Mouse (Mus musculus) heart, postnatal 10 days (tissue): Measurements from ENCODE around the gene Tmem38b. TPM values are rescaled to one million over a fixed set of nuclear protein-coding genes. Genes with fewer than 3 reads are reported as not detected.
A peak's percentile ranks its signal among the peaks of the same experiment; 100 is the strongest.
"Not testable (repeated sequence)": the region's sequence is repeated elsewhere in the genome, so short reads cannot be mapped to it uniquely, and the experiment has no call there.

Experiments used
- DNase-seq, 2 experiments: peaks; one replicate each; pipeline ENCODE4 v3.0.0; 2021
- intact Hi-C: fragments of 180-260 bp; cut with DNase I; formaldehyde crosslinking; loops from one replicate; pipeline ENCODE4 v1.15.1; 2025
- total RNA-seq, 2 experiments: library from RNA; stranded (reverse); gene quantifications; 2 replicates each; pipeline ENCODE4 v1.2.3; 2021

The Tmem38b gene
- 10 to 100 TPM; 15.1 to 16.1 TPM for total RNA-seq

DNA sequence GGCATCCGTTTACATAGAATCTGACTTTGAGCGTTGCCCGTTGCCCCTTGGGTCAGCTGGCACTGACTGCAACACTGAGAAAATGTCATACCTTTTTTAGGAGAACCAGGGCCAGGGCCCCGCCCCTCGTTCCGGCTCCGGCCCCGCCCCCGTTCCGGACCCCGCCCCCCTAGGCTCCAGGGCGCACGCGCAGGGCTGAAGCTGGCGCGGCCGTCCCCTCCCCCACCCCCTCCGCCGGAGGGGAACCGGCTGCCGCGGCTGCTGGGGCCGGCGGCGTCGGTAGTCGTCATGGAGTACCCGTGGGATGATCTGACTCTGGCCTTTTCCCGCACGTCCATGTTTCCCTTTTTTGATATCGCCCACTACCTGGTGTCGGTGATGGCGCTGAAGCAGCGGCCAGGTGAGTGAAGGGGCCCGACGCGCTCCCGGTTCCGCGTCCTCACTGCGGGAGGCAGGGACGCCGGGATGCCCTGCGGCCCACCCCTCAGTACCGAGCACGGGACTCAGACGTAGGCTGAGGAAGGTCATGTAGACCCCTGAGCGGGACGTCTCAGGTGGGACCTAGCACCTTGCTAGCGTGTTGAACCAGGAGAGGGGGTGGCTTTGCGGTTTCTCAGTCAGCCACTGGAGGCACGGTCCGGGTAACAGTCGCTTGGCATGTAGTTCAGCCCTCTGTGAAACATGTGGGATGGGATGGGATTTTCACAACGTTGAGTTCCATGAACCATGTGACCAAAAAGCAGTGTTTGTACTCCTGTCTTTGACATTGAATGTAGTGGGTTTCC, at the start of gene Tmem38b:
Gene Tmem38b, plus strand, starts transcription at position 225 of the 785 bp plus-strand sequence.
- intact Hi-C loops, result loop anchor here (10.0 kb wide), 1 partner anchor 191 kb away; the partner anchor contains the start of gene Fsd1l

DNA sequence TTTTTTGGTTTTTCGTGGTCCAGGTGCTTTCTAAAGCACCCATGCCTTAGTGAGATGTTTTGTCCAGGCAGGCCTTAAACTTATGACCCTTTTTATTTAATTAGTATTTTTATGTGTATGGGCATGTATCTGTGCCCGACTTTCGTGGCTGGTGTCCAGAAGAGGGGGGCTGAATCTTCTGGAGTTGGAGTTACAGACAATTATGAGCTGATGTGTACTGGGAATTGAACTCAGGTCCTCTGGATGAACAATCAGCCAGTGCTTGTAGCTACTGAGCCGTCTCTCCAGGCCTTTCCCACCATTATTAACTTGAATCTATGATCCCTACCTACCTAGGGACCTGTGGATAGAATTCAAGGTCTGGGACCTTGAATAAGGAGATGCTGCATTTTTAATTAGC, 44.4 kb upstream of the Tmem38b start:
- intact Hi-C loops, result no loop called here
- no peak for DNase-seq

More for the DNA sequence above, at the start of gene Tmem38b:
- peak; percentile 76 to 80 for DNase-seq

DNA sequence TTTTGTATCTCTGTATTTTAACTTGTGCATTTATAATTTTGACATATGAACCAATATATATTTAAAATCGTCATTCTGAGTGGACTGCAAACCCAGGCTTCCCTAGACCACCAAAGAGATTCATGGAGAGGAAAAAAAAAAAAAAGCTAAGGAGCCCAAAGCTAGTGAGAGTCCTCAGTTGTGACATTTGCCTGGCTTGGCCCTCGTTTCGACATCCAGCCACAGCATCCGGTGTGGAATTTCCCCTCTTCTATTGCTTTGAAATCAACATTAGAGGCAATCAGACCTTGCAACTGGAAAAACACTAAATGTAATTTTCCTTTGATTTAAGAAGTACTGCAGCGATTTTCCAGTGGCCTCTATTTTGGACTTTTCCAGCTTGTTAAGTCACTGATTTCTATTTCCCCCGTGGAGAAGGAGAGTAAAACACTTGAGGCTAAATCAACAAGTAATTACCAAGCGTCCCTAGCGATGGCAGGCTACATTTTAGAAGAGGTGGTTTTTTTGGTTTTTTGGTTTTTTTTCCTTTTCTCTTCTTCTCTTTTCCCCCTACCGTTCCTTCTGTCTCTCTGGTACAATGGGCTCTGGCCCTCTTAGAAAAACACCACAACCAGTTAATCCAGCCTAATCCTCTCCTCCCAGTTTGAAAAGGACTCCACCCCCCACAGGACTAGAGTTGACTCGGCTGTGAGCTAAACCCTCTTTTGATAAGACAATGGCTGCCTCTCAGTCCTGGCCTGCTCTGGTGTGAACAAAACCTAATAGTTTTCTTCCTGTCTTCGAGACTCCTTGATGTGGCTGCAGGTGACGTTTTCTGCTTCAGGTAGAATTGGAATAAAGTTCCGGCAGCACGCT, 43.4 kb upstream of the Tmem38b start:
- DNase-seq, result no peak
- intact Hi-C loops, result no loop called here

DNA sequence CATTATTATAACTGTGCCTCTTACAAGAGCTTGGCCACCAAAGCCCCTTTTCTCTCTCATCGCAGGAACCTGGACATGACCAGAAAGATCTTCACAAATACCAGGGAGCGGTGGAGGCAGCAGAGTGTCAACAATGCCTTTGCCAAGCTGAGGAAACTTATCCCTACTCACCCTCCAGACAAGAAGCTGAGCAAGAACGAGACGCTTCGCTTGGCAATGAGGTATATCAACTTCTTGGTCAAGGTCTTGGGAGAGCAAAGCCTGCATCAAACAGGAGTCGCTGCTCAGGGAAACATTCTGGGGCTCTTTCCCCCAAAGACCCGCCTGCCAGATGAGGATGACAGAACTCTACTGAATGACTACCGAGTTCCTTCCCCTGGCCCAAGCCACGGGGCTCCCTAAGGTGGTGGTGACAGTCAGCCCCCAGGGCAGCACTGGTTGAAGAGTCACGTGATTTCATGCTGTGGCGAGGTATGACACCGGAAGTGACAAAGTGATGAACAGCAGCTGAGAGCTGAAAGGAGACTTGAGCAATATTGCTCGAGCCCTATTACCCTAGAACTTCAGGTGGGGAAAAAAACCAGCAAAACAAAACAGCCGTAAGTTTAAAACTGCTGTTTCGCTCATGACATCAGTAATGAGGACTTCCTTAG, 40.0 kb upstream of the Tmem38b start:
- intact Hi-C loops, result no loop called here
- DNase-seq, result no peak

DNA sequence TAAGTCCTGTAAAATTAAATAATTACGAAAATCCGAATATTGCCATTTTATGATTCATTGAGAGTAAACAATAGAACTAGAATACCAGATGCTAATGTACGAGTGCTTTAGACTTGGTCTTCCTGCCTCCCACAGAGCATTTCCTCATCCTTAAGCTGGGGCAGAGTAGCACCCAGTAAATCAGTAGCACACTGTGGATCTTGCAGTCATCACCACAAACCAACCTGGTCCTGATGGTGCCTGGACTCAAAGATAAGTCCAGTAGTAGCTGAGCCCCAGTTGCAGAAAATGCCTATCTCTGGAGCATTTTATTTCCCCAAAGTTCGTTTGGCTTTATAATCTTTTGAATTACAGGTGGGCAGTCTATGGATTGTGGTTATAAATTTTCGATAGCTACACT, 39.0 kb upstream of the Tmem38b start:
- DNase-seq, result no peak
- intact Hi-C loops, result no loop called here

DNA sequence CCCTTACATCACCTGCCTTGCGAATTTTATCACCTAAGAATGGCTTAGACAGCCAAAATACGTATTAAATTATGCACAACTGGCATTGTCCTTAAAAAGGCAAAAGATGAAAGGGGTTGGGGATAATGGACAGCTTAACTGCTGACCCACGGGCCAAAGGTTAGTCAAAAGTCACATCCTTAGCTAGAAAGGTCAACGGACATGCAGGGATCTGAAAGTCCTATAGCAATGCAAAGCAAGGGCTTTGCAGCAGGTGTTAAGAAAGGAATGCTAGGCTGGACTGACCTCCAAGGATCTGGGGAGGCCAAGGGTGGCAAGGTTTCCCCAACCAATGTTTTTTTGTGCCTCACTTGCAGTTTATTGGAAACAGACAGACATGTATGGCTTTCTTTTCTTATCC, 36.5 kb upstream of the Tmem38b start:
- DNase-seq, result no peak
- intact Hi-C loops, result no loop called here

DNA sequence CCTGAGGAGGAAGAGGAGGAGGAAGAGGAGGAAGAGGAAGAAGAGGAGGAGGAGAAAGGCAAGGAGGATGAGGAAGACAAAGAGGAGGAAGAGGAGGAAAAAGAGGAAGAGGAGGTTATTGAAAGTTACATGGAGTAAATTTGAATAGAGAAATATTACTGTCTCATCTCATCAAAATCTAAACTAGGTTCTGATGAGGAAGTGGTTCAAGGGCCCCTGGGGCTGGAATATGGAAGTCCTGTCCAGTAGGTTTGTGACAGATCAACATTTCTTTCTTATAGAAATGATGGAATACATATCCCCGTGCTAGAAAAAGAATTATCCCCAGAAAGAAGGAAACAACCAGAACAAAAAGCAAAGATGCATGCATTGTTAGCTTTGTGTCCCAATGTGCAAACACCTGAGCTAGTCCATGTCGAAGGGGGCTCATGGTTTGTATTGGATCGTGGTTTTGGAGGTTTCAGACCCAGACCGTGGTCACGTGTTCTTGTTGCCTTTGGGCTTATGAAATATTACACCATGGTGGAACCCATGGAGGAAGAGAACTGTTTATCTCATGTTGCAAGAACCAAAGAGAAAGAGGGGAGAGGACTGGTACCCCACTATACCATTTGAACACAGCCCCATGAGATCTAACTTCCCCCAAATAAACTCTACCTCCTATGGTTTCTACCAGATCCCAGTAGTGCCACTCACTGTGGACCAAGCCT, 31.4 kb upstream of the Tmem38b start:
- intact Hi-C loops, result no loop called here
- no peak for DNase-seq

DNA sequence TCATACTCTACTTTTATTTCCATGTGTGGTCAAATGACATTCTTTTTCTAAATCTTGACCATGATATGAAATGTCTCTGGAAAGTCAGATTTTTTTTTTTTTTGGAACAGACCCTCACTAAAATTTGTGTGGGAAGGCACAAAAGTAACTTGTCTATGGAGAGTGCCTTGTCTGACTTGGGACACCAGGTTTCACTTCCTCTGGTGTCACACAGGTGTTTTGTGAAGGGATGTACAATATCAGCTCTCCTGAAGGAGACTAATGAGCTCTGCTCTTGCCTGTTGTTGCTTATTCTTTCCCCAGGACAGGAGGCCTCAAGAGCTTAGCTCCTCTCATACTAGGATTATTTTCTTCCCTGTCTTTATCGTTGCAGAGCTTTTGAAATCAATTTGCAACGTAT, 30.8 kb upstream of the Tmem38b start:
- no peak for DNase-seq
- intact Hi-C loops, result no loop called here

DNA sequence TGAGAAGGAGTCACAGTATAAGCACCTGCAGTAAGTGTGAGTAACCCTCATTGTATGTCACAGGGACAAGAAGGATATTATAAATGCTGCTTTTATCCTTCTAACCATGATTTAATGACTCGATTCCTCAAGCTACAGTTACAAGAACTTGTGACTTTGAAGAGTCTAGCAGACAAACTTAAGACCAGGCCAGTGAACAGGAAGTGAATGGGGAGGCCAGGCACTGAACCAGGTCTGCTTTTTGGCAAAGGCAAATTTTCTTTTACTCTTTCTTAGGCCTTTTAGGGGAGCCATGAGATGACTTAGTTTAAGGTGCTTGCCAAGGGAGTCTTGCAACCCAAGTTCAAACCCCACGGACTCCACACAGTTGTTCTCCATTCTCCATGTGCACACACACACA, 30.1 kb upstream of the Tmem38b start:
- intact Hi-C loops, result no loop called here
- DNase-seq, result no peak

DNA sequence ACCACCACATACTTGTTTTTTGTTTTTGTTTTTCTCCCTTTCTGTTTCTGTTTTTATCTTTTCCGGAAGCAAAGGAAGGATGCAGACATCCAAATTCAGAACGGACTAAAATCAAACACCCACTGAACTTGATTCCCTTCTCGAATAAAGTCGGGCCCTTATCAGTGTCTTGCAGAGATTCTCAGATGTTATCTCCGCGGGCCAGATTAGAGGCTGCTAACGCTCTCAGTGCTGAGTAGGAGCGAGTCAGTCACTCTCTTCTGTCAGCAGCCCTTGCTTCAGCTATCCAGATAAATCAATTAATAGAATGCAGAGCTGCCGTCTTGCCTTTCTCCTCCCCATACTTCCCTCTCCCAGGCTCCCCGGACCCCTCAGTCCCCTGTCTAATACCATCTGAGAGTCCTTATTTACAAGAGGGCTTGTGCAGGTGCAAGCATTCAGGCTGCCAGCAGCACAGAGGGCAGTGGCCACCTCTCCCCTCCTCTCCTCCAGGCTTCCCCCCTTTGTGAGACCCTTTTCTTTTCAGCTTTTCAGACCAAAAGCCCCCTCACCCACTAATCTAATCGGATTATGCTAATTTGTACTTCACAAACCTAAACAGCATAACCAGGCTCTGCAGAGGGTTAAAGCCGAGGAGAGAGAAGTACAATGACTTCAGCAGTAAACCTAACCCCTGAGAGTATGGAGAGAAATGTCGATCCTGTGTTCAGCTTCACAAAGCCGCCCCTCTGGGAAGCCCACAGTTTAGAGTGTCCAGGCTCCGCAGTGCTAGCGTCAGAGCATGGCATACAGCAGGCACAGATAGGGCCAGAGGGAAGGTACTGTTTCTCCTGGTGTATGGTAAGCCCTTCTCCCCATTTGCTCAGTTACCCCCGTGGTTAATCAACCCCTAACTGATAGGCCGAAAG, 28.7 kb upstream of the Tmem38b start:
- no peak for DNase-seq
- intact Hi-C loops, result no loop called here

DNA sequence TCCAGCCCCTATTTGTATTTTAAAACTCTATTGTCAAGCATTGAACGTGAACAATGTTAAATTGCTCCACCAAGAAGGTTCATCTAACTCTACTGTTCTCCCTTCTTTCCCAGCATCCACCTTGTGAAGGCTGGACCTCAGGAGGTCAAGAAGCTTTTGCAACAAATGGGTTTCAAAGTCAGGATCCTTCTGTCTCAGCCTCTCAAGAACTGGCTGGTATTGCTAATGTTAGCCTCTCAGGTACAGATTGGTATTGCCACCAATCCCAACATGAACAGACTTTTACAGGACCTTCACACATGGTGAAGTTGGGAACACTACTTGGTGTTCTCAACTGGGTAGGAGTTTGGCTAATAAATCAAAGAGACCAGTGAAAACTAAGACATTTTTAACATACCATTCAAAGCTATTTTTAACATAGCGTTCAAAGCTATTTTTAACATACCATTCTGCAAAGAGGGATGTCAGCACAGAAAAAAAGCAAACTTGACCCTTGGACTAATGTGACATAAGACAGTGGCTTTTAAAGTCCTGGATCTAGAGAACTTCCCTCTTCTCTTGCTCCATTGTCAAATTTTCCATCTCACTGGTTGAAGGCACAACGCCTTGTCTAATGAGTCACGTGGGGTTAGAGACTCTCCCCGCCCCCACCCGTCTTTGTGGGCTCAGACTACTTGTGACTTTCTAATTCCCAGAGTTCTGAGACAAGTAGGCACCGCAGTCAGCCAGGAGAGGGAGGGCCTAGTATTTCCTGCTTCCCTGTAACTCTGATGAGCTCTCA, 26.8 kb upstream of the Tmem38b start:
- intact Hi-C loops, result no loop called here

DNA sequence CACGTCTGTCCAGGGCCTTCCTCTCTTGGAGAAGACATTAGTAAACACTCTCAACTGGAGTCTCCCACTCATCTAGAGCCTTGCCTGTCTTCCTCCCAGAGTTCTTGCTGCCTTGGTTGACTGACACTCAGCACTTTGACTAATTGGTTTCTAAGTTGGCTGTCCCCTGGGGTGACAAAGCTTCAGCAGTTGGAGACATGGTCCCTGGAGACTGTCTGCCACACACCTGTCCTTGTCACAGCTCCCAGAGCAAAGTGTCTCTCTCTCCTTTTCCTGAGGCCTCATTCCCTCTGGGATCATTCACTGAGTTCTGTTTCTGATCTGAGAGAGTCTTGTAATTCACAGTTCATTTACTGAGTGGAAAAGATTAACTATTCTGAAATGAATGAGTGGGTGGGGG, 26.1 kb upstream of the Tmem38b start:
- intact Hi-C loops, result no loop called here
- no peak for DNase-seq

More for the DNA sequence above, 26.8 kb upstream of the Tmem38b start:
- DNase-seq, result peak; percentile 20 to 25

DNA sequence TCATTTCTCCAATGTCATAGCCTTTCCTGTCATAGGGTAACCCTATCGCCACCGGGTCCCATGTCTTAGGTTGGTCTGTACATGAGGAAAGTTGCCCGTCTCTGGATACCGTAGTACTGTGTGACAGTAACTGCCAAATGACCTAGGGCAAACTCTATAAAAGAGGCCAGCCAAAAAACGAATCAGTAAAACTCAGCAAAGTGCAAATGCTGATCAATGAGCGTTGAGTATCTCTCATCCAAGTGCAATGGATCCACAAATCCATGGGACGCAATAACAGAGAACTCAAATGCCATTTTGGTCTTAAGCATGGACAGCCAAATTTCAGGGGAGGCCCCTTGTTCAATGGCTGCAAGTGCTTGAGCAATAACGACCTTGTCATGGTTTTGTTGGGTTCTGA, 22.2 kb upstream of the Tmem38b start:
- intact Hi-C loops, DNase-seq: not testable (repeated sequence)

DNA sequence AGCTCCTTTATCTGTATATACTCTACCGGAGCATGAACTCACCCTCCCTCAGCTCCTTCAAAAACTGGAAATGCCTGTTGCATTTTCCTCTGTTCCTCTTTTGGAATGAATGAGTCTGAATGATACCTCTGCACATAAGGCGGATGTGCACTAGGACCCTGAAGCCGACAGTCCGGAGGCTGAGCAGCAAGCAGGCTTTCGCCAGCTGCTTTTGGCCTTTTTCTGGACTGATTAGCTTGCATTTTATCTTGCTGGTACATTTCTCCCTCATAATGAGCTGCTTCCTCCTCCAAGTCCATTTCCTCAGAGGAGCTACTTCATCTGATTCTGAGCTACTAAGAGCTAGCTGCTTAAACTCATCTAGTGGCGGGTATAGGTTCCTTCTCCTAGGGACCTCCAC, 19.4 kb upstream of the Tmem38b start:
- DNase-seq, result peak; percentile 16 to 20
- intact Hi-C loops, result not testable (repeated sequence)

DNA sequence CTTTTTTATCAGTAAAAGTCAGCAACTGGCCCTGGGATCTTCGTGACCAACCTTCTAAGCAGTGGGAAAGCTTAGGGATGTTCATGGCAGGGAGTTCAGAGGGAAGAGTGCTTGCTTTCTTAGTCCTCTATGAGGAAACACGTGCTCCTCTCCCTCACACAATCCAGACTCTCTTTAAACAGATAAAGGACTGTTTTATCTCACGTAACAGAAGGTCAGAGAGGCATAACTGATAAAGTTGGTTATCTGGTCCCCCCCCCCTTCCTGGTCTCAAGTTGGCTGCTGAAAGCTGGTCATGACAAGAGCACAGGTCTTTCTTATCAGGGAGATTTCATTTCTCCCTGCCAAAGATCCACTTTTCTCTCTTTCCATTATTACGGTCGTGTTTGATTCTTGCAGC, 7.5 kb upstream of the Tmem38b start:
- no peak for DNase-seq
- intact Hi-C loops, result no loop called here

DNA sequence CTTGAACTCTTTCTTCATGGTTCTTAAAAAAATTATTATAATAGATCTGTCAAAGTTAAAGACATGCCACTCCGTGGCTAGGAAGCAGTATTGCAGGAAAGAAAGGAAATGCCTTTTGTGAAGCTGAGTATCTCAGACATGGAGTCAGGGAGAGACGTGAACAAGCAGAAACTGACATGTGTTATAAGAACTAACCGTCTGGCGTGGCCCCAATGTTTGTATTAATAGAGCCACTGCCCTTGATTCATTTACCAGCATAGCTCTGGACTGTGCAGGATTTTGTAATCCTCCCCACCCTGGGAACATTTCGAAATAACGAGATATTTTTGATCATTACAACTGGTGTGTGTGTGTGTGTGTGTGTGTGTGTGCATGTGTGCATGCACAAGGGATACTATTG, 2.1 kb upstream of the Tmem38b start:
- peak; percentile 31 to 45 for DNase-seq

DNA sequence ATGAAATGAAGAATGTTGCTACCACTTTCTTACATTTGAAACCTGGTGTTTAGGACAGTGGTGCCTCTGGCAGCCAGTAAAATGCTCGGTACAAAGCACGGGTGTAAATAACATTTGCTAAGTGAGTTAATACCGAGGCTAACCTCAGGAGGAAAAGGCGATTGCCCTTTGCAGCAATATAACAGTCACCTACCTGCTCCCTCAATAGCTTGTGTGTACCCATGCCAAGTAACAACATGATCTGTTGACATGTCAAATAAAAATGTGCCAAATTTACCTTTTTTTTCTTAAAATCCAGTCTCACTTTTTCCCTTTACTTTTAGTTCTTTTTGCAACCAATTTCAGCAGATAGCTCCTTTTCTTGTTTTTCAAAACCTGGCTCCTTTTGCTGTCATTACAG, 1.0 kb upstream of the Tmem38b start:
- intact Hi-C loops, result loop anchor here (10.0 kb wide), 1 partner anchor 190 kb away; the partner anchor contains the start of gene Fsd1l
- no peak for DNase-seq

More for the DNA sequence above, 2.1 kb upstream of the Tmem38b start:
- intact Hi-C loops, result loop anchor here (10.0 kb wide), 1 partner anchor 189 kb away; the partner anchor contains the start of gene Fsd1l

DNA sequence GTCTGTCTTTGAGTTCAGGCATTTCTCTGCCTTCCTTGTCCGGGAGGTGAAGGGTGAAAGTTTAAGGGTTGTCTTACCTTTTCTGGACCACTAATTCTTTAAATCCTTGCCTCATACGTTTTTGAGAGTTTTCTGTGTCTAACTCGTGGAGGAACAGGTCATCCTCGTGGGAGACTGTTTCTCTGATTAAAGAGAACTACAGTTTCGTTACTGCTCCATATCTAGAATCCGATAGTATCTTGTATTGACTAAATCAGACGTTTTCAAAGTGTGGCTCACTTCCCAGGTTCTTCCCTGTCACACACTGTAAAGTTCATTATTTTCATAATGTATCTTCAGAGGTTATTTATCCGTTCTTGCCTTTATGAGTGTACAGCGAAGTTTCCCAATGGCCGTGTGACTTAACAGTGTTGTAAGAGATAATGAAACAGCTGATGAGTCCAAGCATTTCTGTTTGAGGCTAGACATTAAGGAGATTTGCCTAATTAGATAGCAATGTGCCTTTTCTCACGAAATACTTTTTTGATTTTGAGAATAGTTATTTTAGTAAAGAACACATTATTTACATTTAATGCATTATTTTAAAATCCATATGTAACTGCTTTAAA, 900 bp downstream of the Tmem38b start:
- intact Hi-C loops, result loop anchor here (10.0 kb wide), 1 partner anchor 192 kb away; the partner anchor contains the start of gene Fsd1l
- peak in 1 of 2 experiments; percentile 10 for DNase-seq
